Mouse (Mus musculus) gastrocnemius, postnatal 36 days (tissue): ENCODE measurements around the gene Gm21173. TPM values are rescaled to one million over a fixed set of nuclear protein-coding genes. Genes with fewer than 3 reads are reported as not detected.
"Not testable (repeated sequence)": the region's sequence is repeated elsewhere in the genome, so short reads cannot be mapped to it uniquely, and the experiment has no call there.

ENCODE experiments used
- DNase-seq, 2 experiments: peaks; one replicate each; pipeline ENCODE4 v3.0.0; 2022
- intact Hi-C: fragments of 180-260 bp; cut with DNase I; formaldehyde crosslinking; loops from one replicate; pipeline ENCODE4 v1.15.1; 2025
- long read RNA-seq, 2 experiments: library from polyadenylated mRNA; stranded (forward); transcript quantifications; one replicate each; pipeline ENCODE4 v2.0.0; 2021
- total RNA-seq, 2 experiments: library from RNA; stranded (reverse); gene quantifications; 2 replicates each; pipeline ENCODE4 v1.2.3; 2021

Gene Gm21173
- total RNA-seq = not detected
- long read RNA-seq, experiment 1 = 0 reads
- long read RNA-seq, experiment 2 = 0 reads

DNA sequence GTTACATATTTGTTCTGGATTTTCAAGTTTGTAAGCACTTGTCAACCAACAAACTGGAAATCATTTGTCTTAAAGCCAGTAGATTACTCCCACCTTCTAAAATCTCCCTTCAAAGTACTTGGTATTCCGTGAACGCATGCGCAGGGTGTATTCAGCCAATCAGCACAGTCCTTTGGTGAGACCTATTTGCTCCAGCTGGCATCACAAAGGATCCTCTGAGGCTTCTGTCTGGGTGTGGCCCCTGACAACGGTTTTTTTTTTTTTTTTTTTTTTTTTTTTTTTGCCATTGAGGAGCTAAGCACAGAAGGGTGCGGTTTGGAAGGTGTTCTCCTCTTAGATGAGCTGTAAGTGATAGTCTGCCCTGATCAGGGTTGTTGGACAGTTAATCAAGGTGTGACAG is at the start of gene Gm21173:
Gm21173 (plus strand) TSS at position 301 of the 400 bp plus-strand sequence.
- intact Hi-C loops, DNase-seq: not testable (repeated sequence)
